Mouse (Mus musculus) spleen, embryonic (tissue): ENCODE results near the gene Magi2.

Experiments
- CTCF ChIA-PET: fragments of 350-600 bp; sonication (Branson Sonifier 250); formaldehyde crosslinking; loops from one replicate; lab custom pipeline; 2022; lab: Charles Lee

Magi2 gene

DNA sequence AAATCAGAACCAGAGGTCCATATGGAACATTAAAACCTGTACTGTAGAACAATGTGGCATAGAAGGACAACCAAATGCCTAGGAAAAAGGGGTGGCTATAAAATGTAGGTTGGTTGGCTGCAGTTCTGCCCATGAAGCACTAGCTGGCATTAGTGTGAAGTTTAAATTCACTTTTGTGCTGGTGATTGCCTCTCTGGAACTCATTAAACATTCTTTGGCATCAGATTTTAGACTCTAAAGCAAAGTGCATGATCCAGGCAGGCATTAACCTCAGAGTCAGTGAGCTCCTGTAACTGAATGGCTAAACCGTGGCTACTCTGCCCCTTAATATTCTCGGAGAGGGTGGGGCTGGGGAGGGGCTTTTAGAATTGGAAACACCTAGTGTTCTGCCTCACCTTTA lies 706.4 kb downstream of the Magi2 start:
- CTCF ChIA-PET, result no interaction called here

DNA sequence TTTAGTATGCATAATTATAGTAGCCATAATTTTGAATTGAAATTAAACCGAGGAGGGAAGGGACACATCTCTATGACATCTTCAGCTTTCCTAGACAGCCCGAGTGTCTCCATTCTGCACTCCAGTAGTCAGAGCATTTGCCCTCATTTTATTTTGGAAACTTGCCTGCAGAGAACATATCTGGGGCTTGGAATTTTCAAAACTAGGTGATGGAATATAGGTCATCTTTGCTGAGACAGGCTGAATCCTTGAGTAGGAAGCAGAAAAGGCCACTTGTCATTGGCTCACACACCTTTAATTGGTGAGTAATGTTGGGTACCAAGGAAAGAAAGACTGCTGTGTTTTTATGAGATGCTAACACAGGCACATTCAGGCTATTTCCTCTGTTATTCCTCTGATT lies 724.3 kb downstream of the Magi2 start:
- CTCF ChIA-PET, result no interaction called here

- CTCF ChIA-PET, result interaction anchor here (0.7 kb wide), 1 partner anchor 9 kb away, joined by 3 read pairs; no protein-coding TSS in a partner anchor
Measured at GRCm38 (mm10) chr5:19964113-19964512, 737.3 kb downstream of the Magi2 start.

DNA sequence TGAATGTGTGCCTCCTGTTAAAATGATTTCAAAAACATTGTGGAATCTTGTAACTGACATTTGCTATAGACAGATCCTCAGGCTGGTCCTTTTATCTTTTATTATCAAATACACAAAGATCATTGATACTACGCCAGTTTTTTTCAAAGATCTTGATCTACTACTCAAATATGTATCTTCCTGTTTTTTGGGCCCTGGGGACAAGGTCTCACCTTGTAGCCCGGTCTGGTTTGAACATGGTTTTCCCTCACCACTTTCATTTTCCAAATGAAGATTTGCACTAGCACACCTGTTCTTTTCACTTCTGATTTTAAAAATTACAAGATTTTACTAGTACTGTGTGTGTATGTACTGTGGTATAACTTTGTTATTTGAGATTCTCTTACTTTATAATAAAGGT lies 745.9 kb downstream of the Magi2 start:
- CTCF ChIA-PET, result interaction anchor here (0.6 kb wide), 2 partner anchors 9 to 172 kb away, joined by 3 to 7 read pairs; no protein-coding TSS in a partner anchor

- CTCF ChIA-PET, result no interaction called here
Measured at GRCm38 (mm10) chr5:19973852-19974251, 747.0 kb downstream of the Magi2 start.

DNA sequence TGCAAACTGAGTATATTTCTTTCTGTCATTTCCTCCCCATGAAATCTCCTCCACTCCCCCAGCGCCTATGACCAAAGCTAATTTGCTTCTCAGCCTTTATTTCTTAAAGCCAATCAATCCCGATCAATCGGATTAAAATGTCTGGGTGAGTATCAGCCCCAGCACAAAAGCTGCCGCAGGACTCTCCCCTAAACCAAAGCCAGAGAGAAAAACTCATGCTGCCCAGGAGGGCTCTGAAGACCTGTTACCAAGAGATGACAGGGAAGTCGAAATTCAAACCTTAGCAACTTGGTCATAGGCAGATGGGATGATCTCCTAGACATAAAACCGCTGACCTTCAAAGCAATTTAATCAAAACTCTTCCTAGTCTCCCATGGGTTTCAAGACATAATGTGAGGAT lies 754.7 kb downstream of the Magi2 start:
- CTCF ChIA-PET, result no interaction called here

DNA sequence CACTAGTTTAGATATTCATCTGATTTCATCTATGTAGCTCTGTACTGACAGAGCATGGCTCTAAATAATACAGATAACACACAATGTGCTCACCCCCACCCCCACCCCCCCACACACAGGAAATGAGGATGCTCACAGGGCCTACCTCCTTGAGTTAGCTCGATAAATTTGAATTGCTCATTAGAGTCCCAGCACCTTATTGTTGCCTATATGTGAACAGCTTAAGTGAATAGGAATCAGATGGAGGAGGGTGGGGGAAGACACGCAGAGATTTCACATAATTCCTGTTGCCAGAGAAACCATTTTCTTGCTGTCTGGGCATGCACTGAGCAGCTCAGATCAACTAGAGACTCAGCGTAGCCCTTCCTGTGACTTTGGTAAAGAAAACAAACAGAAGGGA lies 755.2 kb downstream of the Magi2 start:
- CTCF ChIA-PET, result no interaction called here

DNA sequence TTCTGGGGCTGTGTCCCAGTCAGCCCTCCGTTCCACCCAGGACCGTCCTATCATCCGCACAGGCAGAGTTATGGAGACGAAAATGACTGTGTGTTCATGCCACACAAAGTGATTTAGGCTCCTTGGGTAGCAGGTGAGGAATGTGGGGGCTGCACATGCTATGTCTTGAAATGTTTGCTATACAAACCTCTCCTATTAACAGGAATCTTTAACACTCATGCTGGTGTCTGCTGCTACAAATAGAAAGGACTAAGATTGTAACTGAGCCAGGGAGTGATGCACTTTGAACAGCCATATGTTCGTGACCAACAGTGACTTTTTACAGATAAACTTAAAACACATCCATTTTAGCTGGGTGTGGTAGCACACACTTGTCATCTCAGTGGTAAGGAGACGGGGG lies 772.6 kb downstream of the Magi2 start:
- CTCF ChIA-PET, result no interaction called here

DNA sequence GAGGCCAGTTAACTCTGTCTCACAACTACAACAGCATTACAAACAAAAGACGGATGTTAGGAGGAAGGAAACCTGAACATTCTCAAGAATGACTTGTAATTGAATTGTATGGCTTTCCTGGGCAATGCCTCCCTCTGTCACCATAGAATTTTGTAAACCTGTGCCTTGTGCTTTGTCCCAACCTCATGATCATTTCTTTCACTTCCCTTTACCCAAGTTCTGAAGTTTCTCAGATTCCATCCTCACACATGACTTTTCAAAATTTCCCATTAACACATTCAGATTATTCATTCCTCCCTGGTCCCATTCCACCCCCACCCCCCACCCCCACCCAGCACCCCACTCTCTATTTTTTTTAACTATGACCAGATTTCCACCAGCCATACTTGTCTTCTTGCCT lies 773.1 kb downstream of the Magi2 start:
- CTCF ChIA-PET, result no interaction called here

- CTCF ChIA-PET, result no interaction called here
Measured at GRCm38 (mm10) chr5:20006616-20007015, 779.8 kb downstream of the Magi2 start.

- CTCF ChIA-PET, result no interaction called here
Measured at GRCm38 (mm10) chr5:20007246-20007645, 780.4 kb downstream of the Magi2 start.

- CTCF ChIA-PET, result no interaction called here
Measured at GRCm38 (mm10) chr5:20010210-20010609, 783.4 kb downstream of the Magi2 start.

DNA sequence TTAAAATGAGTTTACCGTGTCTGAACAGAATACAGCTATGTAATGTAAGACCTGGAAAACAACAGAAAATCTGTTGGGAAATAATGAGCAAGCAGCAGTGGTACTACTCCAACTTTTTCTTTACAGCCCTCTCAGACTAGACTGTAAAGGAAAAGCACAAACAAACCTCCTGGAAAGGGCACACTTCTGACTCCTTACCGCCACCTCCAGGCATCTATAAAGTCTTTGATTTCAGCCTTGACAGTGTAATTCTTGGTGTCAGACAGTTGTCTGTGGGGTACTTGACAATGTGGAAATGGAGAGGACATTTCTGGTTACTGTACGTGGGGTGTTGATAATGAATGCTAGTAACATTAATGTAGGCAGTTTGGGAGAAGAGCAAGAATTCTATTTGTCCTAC lies 791.2 kb downstream of the Magi2 start:
- CTCF ChIA-PET, result no interaction called here

- CTCF ChIA-PET, result no interaction called here
Measured at GRCm38 (mm10) chr5:20046649-20047048, 819.8 kb downstream of the Magi2 start.

GRCm38 (mm10) chr5:20048386-20048785 lies 821.5 kb downstream of the Magi2 start:
- CTCF ChIA-PET, result no interaction called here

GRCm38 (mm10) chr5:20050284-20050683 lies 823.4 kb downstream of the Magi2 start:
- CTCF ChIA-PET, result no interaction called here

DNA sequence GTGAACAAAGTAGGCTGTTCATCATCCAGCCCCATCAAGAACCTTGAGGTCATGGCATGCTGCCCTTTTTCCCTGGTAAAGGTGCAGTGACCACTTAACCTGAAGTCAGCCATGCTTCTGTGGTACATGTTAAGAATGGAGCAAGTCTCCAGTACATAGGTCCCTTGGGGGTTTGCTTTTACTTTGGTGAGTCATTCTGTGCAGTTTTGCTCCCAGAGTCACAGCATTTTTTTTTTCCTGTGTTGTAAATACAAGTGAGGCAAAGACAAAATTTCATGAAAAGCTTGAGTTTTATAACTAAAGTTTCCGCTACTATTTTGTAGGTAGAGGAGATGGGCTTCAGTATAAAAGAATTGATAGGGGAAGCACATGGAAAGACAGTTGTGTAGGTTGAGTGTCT lies 828.2 kb downstream of the Magi2 start:
- CTCF ChIA-PET, result no interaction called here

DNA sequence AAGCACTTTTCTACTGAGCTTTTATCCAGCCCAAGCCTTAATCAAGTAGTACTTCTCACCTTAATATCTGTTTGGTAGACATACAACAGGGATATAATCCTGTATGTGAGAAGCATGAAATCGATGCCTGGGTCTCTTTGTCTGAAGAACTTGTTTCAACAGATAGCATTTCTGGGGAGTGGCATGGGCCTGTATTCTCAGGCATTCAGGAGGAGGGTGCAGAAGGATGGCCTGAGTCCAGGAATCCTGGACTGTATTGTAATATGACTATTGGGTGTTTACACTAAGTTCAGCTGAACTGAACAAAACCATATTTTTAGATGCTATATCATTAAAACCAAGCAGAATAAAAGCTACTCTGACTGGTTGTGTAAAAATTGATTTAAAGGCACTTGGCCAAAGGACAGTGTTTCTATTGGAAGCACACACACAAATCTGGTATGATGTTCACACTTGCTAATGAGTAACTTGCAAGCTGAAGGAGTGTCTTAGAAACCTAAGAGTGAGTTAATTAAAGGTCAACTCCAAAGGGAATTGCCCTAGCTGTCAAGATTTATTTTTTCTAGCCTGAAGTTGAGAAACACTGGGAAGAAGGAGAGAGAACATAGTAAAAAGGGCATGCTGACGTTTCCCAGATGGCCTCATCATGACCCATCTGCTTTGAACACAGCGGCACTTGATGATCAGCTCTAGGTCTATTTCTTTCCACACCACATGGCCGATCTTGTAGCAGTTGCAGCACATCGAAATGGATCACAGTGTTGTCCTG lies 829.4 kb downstream of the Magi2 start:
- CTCF ChIA-PET, result no interaction called here

DNA sequence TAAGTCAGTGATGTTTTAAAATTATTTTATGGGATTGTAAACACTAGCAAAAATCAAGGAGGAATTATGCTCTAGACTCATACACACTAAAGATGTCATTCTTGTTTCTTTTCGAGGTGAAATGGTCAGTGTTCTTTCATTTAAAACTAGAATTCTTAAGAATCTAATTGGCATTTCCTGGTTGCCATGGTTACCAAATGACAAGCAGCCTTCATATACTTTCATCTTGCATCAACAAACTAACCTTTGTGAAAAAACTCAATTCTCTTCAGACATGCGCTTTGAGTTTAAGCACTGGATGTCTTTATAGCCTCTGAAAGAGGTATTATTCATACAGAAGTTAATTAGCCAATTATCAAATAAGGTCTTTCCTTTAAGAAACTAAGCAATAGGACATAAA lies 830.0 kb downstream of the Magi2 start:
- CTCF ChIA-PET, result no interaction called here

DNA sequence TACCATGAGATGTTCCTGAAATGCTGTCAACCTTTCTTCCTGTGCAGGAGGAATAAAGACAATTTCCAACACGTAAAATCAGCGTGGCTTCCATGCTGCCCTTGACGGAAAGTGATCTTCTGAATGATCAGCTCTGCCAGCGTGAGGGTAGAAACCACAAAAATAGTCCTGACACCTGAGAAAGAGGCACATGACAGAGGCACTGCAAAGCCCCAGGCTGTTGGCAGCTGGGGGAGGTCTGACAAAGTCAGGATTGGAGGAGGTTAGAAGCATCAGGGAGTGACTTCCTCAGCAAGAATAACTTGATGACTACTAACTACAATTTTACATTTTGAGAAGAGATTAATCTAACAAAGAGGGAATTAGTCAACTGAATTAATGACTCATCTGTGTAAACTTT lies 835.2 kb downstream of the Magi2 start:
- CTCF ChIA-PET, result no interaction called here

DNA sequence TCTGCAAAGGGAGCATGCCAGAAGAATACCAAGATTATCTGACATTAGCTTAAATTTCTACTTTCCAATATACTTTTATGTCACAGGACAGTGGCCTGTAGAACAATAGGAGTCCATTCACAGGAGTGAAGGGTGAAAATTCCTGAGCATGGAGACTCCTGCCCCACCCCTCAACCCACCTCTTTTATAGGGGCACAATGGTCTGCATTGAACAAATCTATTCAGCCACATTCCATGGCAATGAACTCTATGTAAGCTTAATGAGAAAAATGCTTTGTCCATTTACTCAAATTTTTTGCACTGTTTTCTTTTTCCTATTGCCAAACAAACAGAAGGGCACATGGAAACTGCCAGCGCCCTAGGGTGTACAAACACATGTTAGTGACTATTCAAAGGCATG lies 838.2 kb downstream of the Magi2 start:
- CTCF ChIA-PET, result no interaction called here

- CTCF ChIA-PET, result interaction anchor here (0.5 kb wide), 1 partner anchor 17 kb away, joined by 30 read pairs; no protein-coding TSS in a partner anchor
Measured at GRCm38 (mm10) chr5:20068496-20068895, 841.7 kb downstream of the Magi2 start.

DNA sequence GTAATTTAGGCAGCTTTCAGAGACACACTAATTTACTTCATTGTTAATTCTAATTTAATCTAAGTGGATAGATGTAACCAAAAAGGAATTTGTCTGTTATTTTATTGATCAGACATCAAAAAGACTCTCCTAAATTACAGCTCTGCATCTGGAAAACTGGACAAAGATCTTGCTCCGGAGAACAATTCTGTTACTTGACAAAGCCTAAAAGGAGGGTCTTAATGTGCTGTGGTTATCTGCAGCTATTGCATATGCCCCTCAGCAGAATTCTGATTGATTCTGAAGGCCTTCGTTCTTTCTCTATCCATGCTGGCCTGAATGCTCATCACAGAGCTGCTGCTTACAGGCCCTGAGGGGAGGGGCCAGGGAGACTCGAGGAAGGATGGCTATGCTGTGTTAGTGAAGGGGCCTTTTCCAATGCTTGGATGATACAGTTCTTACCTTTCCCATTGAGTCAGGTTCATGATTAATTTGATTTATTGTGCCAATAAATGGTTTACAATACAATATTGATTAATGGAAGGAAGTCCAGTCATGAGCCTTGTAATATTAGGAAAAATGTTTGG lies 842.2 kb downstream of the Magi2 start:
- CTCF ChIA-PET, result interaction anchor here (0.5 kb wide), 1 partner anchor 17 kb away, joined by 30 read pairs; no protein-coding TSS in a partner anchor
